Mouse (Mus musculus): ENCODE measurements at regions not wholly inside any gene's neighbourhood (a gene's known extent, or its start where the extent isn't known, plus 50 kb on each side); places are given as distances from the start of the nearest gene placed in this dataset.
A peak's percentile ranks its signal among the peaks of the same experiment; 100 is the strongest.

GRCm38 (mm10) chr13:57003565-57004132 lies 107.9 kb upstream of the Trpc7 start:
- H3K36me3 ChIP-seq (ENCODE audit: control insufficient read depth, insufficient read depth, low read length): no peaks in the 10 kb centered on the region
- 0 out of 2 replicates have a peak overlapping the region, but pooled peaks have one; percentile 1 for H3K4me2 ChIP-seq (ENCODE audit: low read length)
- peaks cover 6% of the 10 kb centered on the region; the same call in 1 of the 2 replicates for H3K4me1 ChIP-seq (ENCODE audit: control insufficient read depth, insufficient read depth, low read length)
- no peaks in the 10 kb centered on the region for H3K9me3 ChIP-seq (replicated peaks; ENCODE audit: control insufficient read depth, low read length, poor library complexity, severe bottlenecking)
- WGBS: 8% methylated on average over 8 of the region's 8 CpGs
- no peak overlapping the region for H3K4me3 ChIP-seq (ENCODE audit: low read depth, low read length)
- H3K27me3 ChIP-seq (ENCODE audit: control insufficient read depth, insufficient read depth, low read depth, low read length): no peaks in the 10 kb centered on the region
- peak overlapping the region; percentile 10; the same call in 1 of the 2 replicates for H3K9ac ChIP-seq (ENCODE audit: low read depth, low read length)
- peak; percentile 48; the same call in 1 of the 2 replicates for ATAC-seq
- H3K27ac ChIP-seq (ENCODE audit: low read length): peak overlapping the region; percentile 66

GRCm38 (mm10) chr13:56992022-56992421 lies 96.2 kb upstream of the Trpc7 start:
- Histone ChIP-seq H3K27me3 (ENCODE audit: control insufficient read depth, insufficient read depth, low read depth, low read length) (no peaks in the 10 kb centered on the region), H3K27ac (ENCODE audit: low read length) (no peak overlapping the region)

GRCm38 (mm10) chr13:56974063-56974462 lies 78.3 kb upstream of the Trpc7 start:
- Histone ChIP-seq H3K27me3 (ENCODE audit: control insufficient read depth, insufficient read depth, low read depth, low read length) (no peaks in the 10 kb centered on the region), H3K27ac (ENCODE audit: low read length) (no peak overlapping the region), H3K36me3 (ENCODE audit: control insufficient read depth, insufficient read depth, low read length) (no peaks in the 10 kb centered on the region), H3K4me2 (ENCODE audit: low read length) (no peak overlapping the region), H3K9me3 (replicated peaks; ENCODE audit: control insufficient read depth, low read length, poor library complexity, severe bottlenecking) (no peaks in the 10 kb centered on the region), H3K4me1 (ENCODE audit: control insufficient read depth, insufficient read depth, low read length) (no peaks in the 10 kb centered on the region), H3K4me3 (ENCODE audit: low read depth, low read length) (no peak overlapping the region), H3K9ac (ENCODE audit: low read depth, low read length) (no peak overlapping the region)
- WGBS: 81% methylated on average over 3 of the region's 3 CpGs
- peak; percentile 66 for ATAC-seq

More at GRCm38 (mm10) chr13:56992022-56992421, 96.2 kb upstream of the Trpc7 start:
- Histone ChIP-seq H3K4me2 (ENCODE audit: low read length) (no peak overlapping the region), H3K9me3 (replicated peaks; ENCODE audit: control insufficient read depth, low read length, poor library complexity, severe bottlenecking) (0 out of 2 replicates have a peak, but pooled peaks cover 3% of the 10 kb centered on the region), H3K36me3 (ENCODE audit: control insufficient read depth, insufficient read depth, low read length) (no peaks in the 10 kb centered on the region), H3K4me3 (ENCODE audit: low read depth, low read length) (no peak overlapping the region), H3K4me1 (ENCODE audit: control insufficient read depth, insufficient read depth, low read length) (0 out of 2 replicates have a peak, but pooled peaks cover 2% of the 10 kb centered on the region), H3K9ac (ENCODE audit: low read depth, low read length) (no peak overlapping the region)
- ATAC-seq: no peak

- WGBS: 47% methylated on average over 5 of the region's 5 CpGs
- no peaks in the 10 kb centered on the region for H3K9me3 ChIP-seq (replicated peaks; ENCODE audit: control insufficient read depth, low read length, poor library complexity, severe bottlenecking)
Measured at GRCm38 (mm10) chr13:56955358-56955757, 59.6 kb upstream of the Trpc7 start.

GRCm38 (mm10) chr13:56948086-56948485 lies 52.3 kb upstream of the Trpc7 start:
- no peak overlapping the region for H3K4me3 ChIP-seq (ENCODE audit: low read depth, low read length)
- no peak overlapping the region for H3K27ac ChIP-seq (ENCODE audit: low read length)
- no peaks in the 10 kb centered on the region for H3K27me3 ChIP-seq (ENCODE audit: control insufficient read depth, insufficient read depth, low read depth, low read length)
- no peak overlapping the region for H3K4me2 ChIP-seq (ENCODE audit: low read length)
- H3K9ac ChIP-seq (ENCODE audit: low read depth, low read length): no peak overlapping the region
- ATAC-seq: no peak
- H3K36me3 ChIP-seq (ENCODE audit: control insufficient read depth, insufficient read depth, low read length): no peaks in the 10 kb centered on the region
- H3K9me3 ChIP-seq (replicated peaks; ENCODE audit: control insufficient read depth, low read length, poor library complexity, severe bottlenecking): peaks cover 4% of the 10 kb centered on the region; the same call in 1 of the 2 replicates
- H3K4me1 ChIP-seq (ENCODE audit: control insufficient read depth, insufficient read depth, low read length): no peaks in the 10 kb centered on the region
- 69% methylated on average over 6 of the region's 6 CpGs for WGBS

More at GRCm38 (mm10) chr13:56955358-56955757, 59.6 kb upstream of the Trpc7 start:
- no peak for ATAC-seq
- Histone ChIP-seq H3K4me3 (ENCODE audit: low read depth, low read length) (no peak overlapping the region), H3K4me2 (ENCODE audit: low read length) (no peak overlapping the region), H3K4me1 (ENCODE audit: control insufficient read depth, insufficient read depth, low read length) (no peaks in the 10 kb centered on the region), H3K27ac (ENCODE audit: low read length) (no peak overlapping the region), H3K36me3 (ENCODE audit: control insufficient read depth, insufficient read depth, low read length) (no peaks in the 10 kb centered on the region), H3K27me3 (ENCODE audit: control insufficient read depth, insufficient read depth, low read depth, low read length) (no peaks in the 10 kb centered on the region), H3K9ac (ENCODE audit: low read depth, low read length) (no peak overlapping the region)

- no peak overlapping the region for H3K27ac ChIP-seq (ENCODE audit: low read length)
- no peaks in the 10 kb centered on the region for H3K4me1 ChIP-seq (ENCODE audit: control insufficient read depth, insufficient read depth, low read length)
- 79% methylated on average over 7 of the region's 7 CpGs for WGBS
- H3K4me2 ChIP-seq (ENCODE audit: low read length): no peak overlapping the region
- H3K9me3 ChIP-seq (replicated peaks; ENCODE audit: control insufficient read depth, low read length, poor library complexity, severe bottlenecking): peaks cover 4% of the 10 kb centered on the region; the same call in 1 of the 2 replicates
- no peak for ATAC-seq
- no peak overlapping the region for H3K9ac ChIP-seq (ENCODE audit: low read depth, low read length)
- no peak overlapping the region for H3K4me3 ChIP-seq (ENCODE audit: low read depth, low read length)
- H3K27me3 ChIP-seq (ENCODE audit: control insufficient read depth, insufficient read depth, low read depth, low read length): no peaks in the 10 kb centered on the region
- H3K36me3 ChIP-seq (ENCODE audit: control insufficient read depth, insufficient read depth, low read length): no peaks in the 10 kb centered on the region
Measured at GRCm38 (mm10) chr13:56947266-56947665, 51.5 kb upstream of the Trpc7 start.
